13 mouse cellular contexts compared by ENCODE assay signal in the genomic region with DNA sequence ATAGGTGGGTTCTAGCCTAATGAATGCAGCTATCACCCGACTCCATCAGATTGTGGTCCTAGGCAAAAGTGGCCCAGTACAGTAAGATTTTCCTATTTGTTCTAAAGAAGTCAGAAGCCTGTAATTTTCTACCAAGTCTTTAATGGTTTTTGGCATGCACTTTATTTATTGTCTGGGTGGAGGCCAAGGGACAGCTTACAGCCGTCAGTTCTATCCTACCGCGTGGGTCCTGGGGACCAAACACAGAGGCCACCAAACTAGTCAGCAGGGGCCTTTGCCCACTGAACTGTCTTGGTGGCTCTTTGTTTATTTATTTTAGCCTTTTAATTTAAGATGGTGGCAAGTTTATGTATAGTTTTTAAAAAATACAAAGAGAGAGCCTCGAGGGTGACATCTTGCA.
"Had no signal": no experiment of that assay in that cellular context is flagged by ENCODE, and none has a peak within 500 bp of the region (broad histone marks: within the 10 kb centered on the region; RNA-seq: fewer than 3 reads in every experiment).

No protein-coding gene starts in this region.

- H3K36me3 ChIP-seq: liver, embryonic 12.5 days; midbrain, embryonic 13.5 days; midbrain, embryonic 15.5 days; neural tube, embryonic 12.5 days; stomach, embryonic 15.5 days had no signal

- H3K27me3 ChIP-seq: midbrain, embryonic 13.5 days; midbrain, embryonic 15.5 days; neural tube, embryonic 12.5 days; stomach, embryonic 15.5 days had no signal

- H3K4me2 ChIP-seq: liver, embryonic 12.5 days; midbrain, embryonic 11.5 days; midbrain, embryonic 13.5 days; midbrain, embryonic 15.5 days; neural tube, embryonic 12.5 days; stomach, embryonic 15.5 days had no signal

- ATAC-seq: liver, embryonic 12.5 days; midbrain, embryonic 13.5 days; midbrain, embryonic 15.5 days had no signal

- H3K27ac ChIP-seq: liver, embryonic 12.5 days; liver, embryonic 14.5 days; macrophage; midbrain, embryonic 13.5 days; midbrain, embryonic 15.5 days; neural tube, embryonic 12.5 days had no signal

- H3K9me3 ChIP-seq: liver, embryonic 12.5 days; midbrain, embryonic 13.5 days; midbrain, embryonic 15.5 days; neural tube, embryonic 12.5 days; stomach, embryonic 15.5 days had no signal

- H3K4me3 ChIP-seq: liver, embryonic 12.5 days; megakaryocyte, embryonic 14.5 days; midbrain, embryonic 13.5 days; midbrain, embryonic 15.5 days; neural tube, embryonic 12.5 days; stomach, embryonic 15.5 days had no signal

- DNase-seq: right cerebral cortex, postnatal 14 days; thymus, adult 2 months; thymus, postnatal 25 days; thymus, postnatal 4 days had no signal

- H3K9ac ChIP-seq: liver, embryonic 12.5 days; liver, embryonic 14.5 days; midbrain, embryonic 13.5 days; midbrain, embryonic 15.5 days; neural tube, embryonic 12.5 days; stomach, embryonic 15.5 days had no signal

- H3K4me1 ChIP-seq: midbrain, embryonic 15.5 days had no signal
